Mouse (Mus musculus) embryonic facial prominence, embryonic 12.5 days (tissue): ENCODE data around the gene Ddx25. TPM values are rescaled to one million over a fixed set of nuclear protein-coding genes. Genes with fewer than 3 reads are reported as not detected.

ENCODE experiments used
- ATAC-seq: fragments of 200-750 bp; cut with Nextera tagmentation; 2 replicates; pipeline ENCODE4 v1.8.0; 2017; ENCODE audit not compliant: insufficient number of reproducible peaks, insufficient read depth, low FRiP score, low TSS enrichment
- H3K27ac ChIP-seq: fragments of 300-500 bp; sonication (generic); 2 replicates; pipeline ENCODE4 v1.5.1; 2016; ENCODE audit warnings: mild to moderate bottlenecking
- H3K27me3 ChIP-seq: fragments of 300-500 bp; sonication (generic); 2 replicates; pipeline ENCODE4 v1.6.1; 2016; ENCODE audit warnings: mild to moderate bottlenecking, moderate library complexity
- H3K36me3 ChIP-seq: fragments of 300-500 bp; sonication (generic); 2 replicates; pipeline ENCODE4 v1.6.1; 2016; ENCODE audit warnings: mild to moderate bottlenecking
- H3K4me1 ChIP-seq: fragments of 300-500 bp; sonication (generic); 2 replicates; pipeline ENCODE4 v1.6.1; 2016
- H3K4me2 ChIP-seq: fragments of 300-500 bp; sonication (generic); replicated peaks from 2 replicates; pipeline ENCODE4 v1.6.1; 2016; ENCODE audit warnings: mild to moderate bottlenecking, moderate library complexity
- H3K4me3 ChIP-seq: fragments of 300-500 bp; sonication (generic); 2 replicates; pipeline ENCODE4 v1.5.1; 2016; ENCODE audit warnings: mild to moderate bottlenecking
- H3K9ac ChIP-seq: fragments of 300-500 bp; sonication (generic); 2 replicates; pipeline ENCODE4 v1.6.1; 2016; ENCODE audit warnings: mild to moderate bottlenecking, moderate library complexity
- H3K9me3 ChIP-seq: fragments of 300-500 bp; sonication (generic); 2 replicates; pipeline ENCODE4 v1.6.1; 2016; ENCODE audit warnings: mild to moderate bottlenecking, moderate library complexity
- WGBS: fragments of 180-500 bp; shearing (Covaris S2); methylation state at CpG from one replicate; pipeline ENCODE4 v1.1.7; 2016; 5-methylcytosine and 5-hydroxymethylcytosine counted together
- polyA plus RNA-seq: library from polyadenylated mRNA; unstranded; fragments of >200 nt; fragmentation: Nextera tagmentation; extraction: Ambion mirVana; gene quantifications from 2 replicates; pipeline ENCODE4 v1.2.1, GENCODE M21; 2016

The Ddx25 gene
- polyA plus RNA-seq, 1 experiment from 2014 or later, result 6.4 TPM

DNA sequence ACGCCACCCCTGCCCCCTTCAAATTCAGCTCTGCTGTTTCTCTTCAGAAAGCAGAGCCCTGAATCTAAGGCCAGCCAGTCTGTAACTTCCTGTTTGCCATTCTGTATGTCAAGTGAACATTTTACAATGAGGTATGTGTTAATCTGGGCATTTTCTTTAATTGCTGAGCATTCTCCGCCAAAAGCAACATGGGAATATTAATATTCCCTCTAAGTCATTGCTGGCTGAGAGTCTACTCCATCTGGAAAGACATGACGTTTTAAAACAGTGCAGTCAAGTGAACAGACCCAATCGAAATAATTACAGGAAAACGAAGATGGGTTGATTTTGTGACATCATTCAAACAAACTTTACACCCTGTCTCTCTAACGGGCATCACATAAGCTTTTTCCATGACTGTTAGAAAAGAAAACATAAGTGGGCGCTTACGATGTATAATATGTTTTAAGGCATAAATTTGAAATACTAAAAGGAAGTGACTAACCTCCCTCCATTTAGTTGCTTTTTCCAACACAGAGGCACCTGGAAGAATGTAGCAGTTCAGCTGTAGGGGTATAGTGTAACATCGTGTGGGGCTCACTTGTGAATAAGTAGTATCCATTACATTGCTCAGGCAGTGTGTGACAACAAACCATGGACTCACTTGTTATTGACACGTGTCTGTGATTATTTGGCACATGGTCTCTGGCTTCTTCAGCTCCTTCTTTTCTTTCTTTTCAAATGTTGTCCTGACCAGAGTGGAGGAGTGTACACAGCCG, 67.0 kb downstream of the Ddx25 start:
- WGBS, result 68% methylated on average over 11 of the region's 11 CpGs
- H3K4me2 ChIP-seq, result no peak overlapping the region
- no peak overlapping the region for H3K27ac ChIP-seq
- no peaks in the 10 kb centered on the region for H3K27me3 ChIP-seq
- no peak overlapping the region for H3K9ac ChIP-seq
- peaks cover 15% of the 10 kb centered on the region; the same call in 1 of the 2 replicates for H3K4me1 ChIP-seq
- H3K36me3 ChIP-seq, result peaks cover 41% of the 10 kb centered on the region
- H3K4me3 ChIP-seq, result no peak overlapping the region
- ATAC-seq, result no peak
- no peaks in the 10 kb centered on the region for H3K9me3 ChIP-seq

GRCm38 (mm10) chr9:35488496-35488895, 69.8 kb downstream of the Ddx25 start:
- no peak overlapping the region for H3K9ac ChIP-seq
- H3K36me3 ChIP-seq, result peaks cover 64% of the 10 kb centered on the region
- no peak overlapping the region for H3K4me2 ChIP-seq
- H3K4me1 ChIP-seq, result peaks cover 6% of the 10 kb centered on the region; the same call in 1 of the 2 replicates
- no peak for ATAC-seq
- WGBS, result 90% methylated on average over 4 of the region's 4 CpGs
- H3K27me3 ChIP-seq, result no peaks in the 10 kb centered on the region
- H3K9me3 ChIP-seq, result no peaks in the 10 kb centered on the region
- H3K4me3 ChIP-seq, result no peak overlapping the region
- H3K27ac ChIP-seq, result no peak overlapping the region

Other genes starting within 250 kb of the Ddx25 start
- 18.3 and 20.8 TPM in 2 replicates for gene Cdon, start 137.4 kb downstream of the Ddx25 start, polyA plus RNA-seq
- not detected in 2 replicates for gene Gm1113, start 40.3 kb downstream of the Ddx25 start, polyA plus RNA-seq
- gene Pus3, start 67 bp upstream of the Ddx25 start, polyA plus RNA-seq, result 20.9 and 21.4 TPM in 2 replicates
- 1.2 and 1.3 TPM in 2 replicates for gene Pate2, start 11.8 kb upstream of the Ddx25 start, polyA plus RNA-seq
- gene Hyls1, start 11.9 kb upstream of the Ddx25 start, polyA plus RNA-seq, result 20.3 and 23.6 TPM in 2 replicates
- gene Pate4, start 53.4 kb upstream of the Ddx25 start, polyA plus RNA-seq, result not detected in 2 replicates
- not detected in 2 replicates for gene Pate3, start 89.7 kb upstream of the Ddx25 start, polyA plus RNA-seq
- gene Pate1, start 128.9 kb upstream of the Ddx25 start, polyA plus RNA-seq, result not detected in 2 replicates
- gene Gm17677, start 182.5 kb upstream of the Ddx25 start, polyA plus RNA-seq, result not detected in 2 replicates
- gene Gm17727, start 219.6 kb upstream of the Ddx25 start, polyA plus RNA-seq, result not detected in 2 replicates
- not detected in 2 replicates for gene Gm27235, start 231.6 kb upstream of the Ddx25 start, polyA plus RNA-seq
- not detected in 2 replicates for gene D730048I06Rik, start 231.6 kb upstream of the Ddx25 start, polyA plus RNA-seq